Mouse (Mus musculus) heart, adult 2 months (tissue): ENCODE measurements around the gene Gstt1. TPM values are rescaled to one million over a fixed set of nuclear protein-coding genes. Genes with fewer than 3 reads are reported as not detected.
A peak's percentile ranks its signal among the peaks of the same experiment; 100 is the strongest.

Source experiments
- DNase-seq, 2 experiments: peaks; one replicate each; pipeline ENCODE4 v3.0.0; 2021
- H3K27ac ChIP-seq: fragments of 200-600 bp; 2 replicates; pipeline ENCODE4 v1.8.1; 2022
- H3K27me3 ChIP-seq: fragments of 200-500 bp; 2 replicates; pipeline ENCODE4 v1.6.1; 2012; ENCODE audit warnings: mild to moderate bottlenecking, low read length, inconsistent platforms, mixed read lengths; ENCODE audit not compliant: control insufficient read depth, insufficient read depth
- H3K36me3 ChIP-seq: fragments of 200-500 bp; 2 replicates; pipeline ENCODE4 v1.6.1; 2012; ENCODE audit warnings: low read length, inconsistent platforms; ENCODE audit not compliant: control insufficient read depth, insufficient read depth
- H3K4me1 ChIP-seq: fragments of 200-500 bp; 2 replicates; pipeline ENCODE4 v1.6.1; 2011; ENCODE audit warnings: low read length; ENCODE audit not compliant: control insufficient read depth, insufficient read depth
- H3K4me3 ChIP-seq: fragments of 200-600 bp; 2 replicates; pipeline ENCODE4 v1.8.1; 2022
- H3K79me2 ChIP-seq: fragments of 200-500 bp; replicated peaks from 2 replicates; pipeline ENCODE4 v1.6.1; 2012; ENCODE audit warnings: mild to moderate bottlenecking, inconsistent platforms, low read length, moderate library complexity, mixed read lengths; ENCODE audit not compliant: control insufficient read depth, insufficient read depth
- H3K9ac ChIP-seq: fragments of 200-500 bp; 2 replicates; pipeline ENCODE4 v1.6.1; 2012; ENCODE audit warnings: low read depth, mild to moderate bottlenecking, control low read depth, inconsistent platforms, low read length, mixed read lengths
- CTCF ChIP-seq: fragments of 200-600 bp; IDR thresholded peaks from 2 replicates; pipeline ENCODE4 v1.8.1; 2022; ENCODE audit warnings: antibody characterized with exemption, mild to moderate bottlenecking, moderate library complexity
- EP300 ChIP-seq: fragments of 200-500 bp; IDR thresholded peaks from 2 replicates; pipeline ENCODE4 v1.6.1; 2011; ENCODE audit warnings: low read depth, low read length, control low read depth; ENCODE audit not compliant: insufficient read depth
- POLR2A ChIP-seq: fragments of 200-500 bp; IDR thresholded peaks from 2 replicates; pipeline ENCODE4 v1.6.1; 2011; ENCODE audit warnings: mild to moderate bottlenecking, low read depth, low read length, control low read depth; ENCODE audit not compliant: insufficient read depth
- WGBS: fragments of 180-500 bp; shearing (Covaris S2); methylation state at CpG from one replicate; pipeline ENCODE4 v1.1.7; 2018; 5-methylcytosine and 5-hydroxymethylcytosine counted together
- intact Hi-C: fragments of 180-260 bp; cut with DNase I; formaldehyde crosslinking; loops from one replicate; pipeline ENCODE4 v1.15.1; 2025
- polyA plus RNA-seq: library from polyadenylated mRNA; depleted of rRNA; stranded (reverse); fragments of >200 nt; gene quantifications from 2 replicates; pipeline ENCODE4 v1.2.3, GENCODE M21; 2012
- total RNA-seq, 2 experiments: library from RNA; stranded (reverse); gene quantifications; 2 replicates each; pipeline ENCODE4 v1.2.3; 2021

The Gstt1 gene
- total and polyA plus RNA-seq, 3 experiments = 15.8 to 52.1 (median 16.8) TPM

DNA sequence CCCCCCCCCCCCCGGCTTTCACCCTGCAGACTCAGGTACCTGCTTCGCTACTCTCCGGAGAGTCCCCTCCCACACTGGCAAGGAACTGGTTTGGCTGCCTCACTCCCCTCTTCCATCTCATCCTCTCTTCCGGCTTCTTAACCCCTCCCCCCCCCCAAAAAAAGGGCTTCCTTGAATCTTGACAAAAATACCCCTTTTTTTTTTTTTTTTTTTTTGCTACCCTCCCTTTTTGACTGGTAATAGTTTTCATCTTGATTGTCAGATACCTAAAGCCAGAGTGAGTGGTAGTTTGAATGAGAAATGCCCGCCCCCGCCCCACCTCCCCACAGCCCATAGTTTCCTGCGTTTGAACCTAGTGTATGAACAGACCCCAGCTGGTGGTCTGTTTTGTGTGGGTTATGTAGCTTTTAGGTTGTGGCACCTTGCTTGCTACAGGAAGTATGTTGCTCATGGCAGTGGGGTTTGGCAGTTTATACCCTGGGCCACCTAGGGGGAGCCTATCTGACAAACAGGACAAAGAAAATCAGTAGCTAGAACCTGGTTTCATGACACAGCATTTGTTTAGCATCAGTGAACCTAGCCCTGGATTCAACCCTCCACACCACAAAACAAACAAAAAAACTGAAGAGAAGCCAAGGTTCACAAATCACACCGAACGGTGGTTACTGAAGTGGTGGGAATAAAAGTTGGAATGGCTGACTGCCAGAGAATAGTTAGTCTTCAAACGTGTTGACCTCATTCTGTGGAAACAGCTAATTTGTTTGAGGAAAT lies 37.6 kb upstream of the Gstt1 start:
- Histone ChIP-seq H3K27me3 (no peaks in the 10 kb centered on the region), H3K27ac (peak overlapping the region; percentile 81), H3K4me1 (peaks cover 2% of the 10 kb centered on the region), H3K4me3 (no peak overlapping the region), H3K9ac (peak overlapping the region; percentile 27; the same call in 1 of the 2 replicates), H3K79me2 (no peaks in the 10 kb centered on the region), H3K36me3 (no peaks in the 10 kb centered on the region)
- WGBS = 21% methylated on average over 10 of the region's 10 CpGs
- intact Hi-C loops = loop anchor here (2.0 kb wide), 1 partner anchor 17 kb away; no protein-coding TSS in a partner anchor
- no peak for DNase-seq
- no peak for TF ChIP-seq CTCF
- no peak for TF ChIP-seq EP300
- no peak for TF ChIP-seq POLR2A

GRCm38 (mm10) chr10:75835307-75835706 lies 36.9 kb upstream of the Gstt1 start:
- Histone ChIP-seq H3K9ac (peak overlapping the region; percentile 32; the same call in 1 of the 2 replicates), H3K4me3 (peak overlapping the region; percentile 48), H3K36me3 (no peaks in the 10 kb centered on the region), H3K4me1 (peaks cover 2% of the 10 kb centered on the region), H3K27me3 (no peaks in the 10 kb centered on the region), H3K79me2 (no peaks in the 10 kb centered on the region), H3K27ac (peak overlapping the region; percentile 81)
- TF ChIP-seq CTCF = no peak
- peak; percentile 95 for TF ChIP-seq POLR2A
- peak; percentile 88 for TF ChIP-seq EP300
- under 1% methylated on average over 10 of the region's 10 CpGs for WGBS
- DNase-seq = peak; percentile 74 to 79
- intact Hi-C loops = loop anchor here (2.0 kb wide), 1 partner anchor 17 kb away; no protein-coding TSS in a partner anchor

DNA sequence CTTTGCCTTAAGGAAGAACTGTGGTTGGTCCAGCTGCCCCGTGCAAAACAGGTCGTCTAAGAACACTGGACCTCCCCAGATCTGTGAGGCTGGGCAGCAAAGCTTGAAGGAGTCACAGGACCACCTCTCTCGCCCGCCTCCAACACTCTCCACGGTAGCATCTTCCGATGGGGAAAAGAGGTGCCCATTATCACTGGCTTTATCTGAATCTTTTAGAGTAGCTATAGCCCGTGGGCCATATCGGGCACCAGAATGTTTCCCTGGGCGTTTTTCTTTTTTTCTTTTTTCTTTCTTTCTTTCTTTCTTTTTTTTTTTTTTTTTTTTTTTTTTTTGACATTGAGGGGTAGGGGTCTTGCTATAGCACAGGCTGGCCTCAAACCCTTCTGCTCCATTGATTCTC lies 36.3 kb upstream of the Gstt1 start:
- WGBS = 14% methylated on average over 9 of the region's 9 CpGs
- intact Hi-C loops = loop anchor here (2.0 to 5.0 kb wide), 2 partner anchors 18 to 52 kb away; partner anchors contain the start of genes Gm20441 and Gstt3

DNA sequence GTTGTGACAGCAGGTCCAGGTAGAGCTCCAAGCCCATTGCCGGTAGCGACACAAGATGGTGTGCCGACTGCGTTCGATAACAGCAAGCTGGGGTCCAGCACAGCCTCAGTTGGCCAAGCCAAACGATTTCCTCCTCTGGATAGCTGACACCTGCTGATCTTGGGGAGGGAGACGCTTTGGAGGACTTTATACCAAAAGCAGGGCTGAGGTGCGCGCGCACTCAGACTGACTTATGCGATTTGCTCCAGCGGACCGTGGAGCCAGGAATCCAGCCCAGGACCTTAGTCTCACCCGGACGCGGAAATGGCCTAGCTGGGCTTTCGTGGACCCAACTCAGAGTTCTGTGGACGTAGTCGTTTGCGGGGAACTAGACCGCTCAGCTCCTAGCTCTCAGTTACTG lies 35.9 kb upstream of the Gstt1 start:
- under 1% methylated on average over 21 of the region's 21 CpGs for WGBS
- H3K79me2 ChIP-seq = no peaks in the 10 kb centered on the region
- H3K27me3 ChIP-seq = no peaks in the 10 kb centered on the region
- H3K36me3 ChIP-seq = no peaks in the 10 kb centered on the region
- no peak; the same call in 1 of the 2 replicates for TF ChIP-seq EP300
- TF ChIP-seq POLR2A = peak; percentile 91
- TF ChIP-seq CTCF = no peak
- peak overlapping the region; percentile 48 for H3K4me3 ChIP-seq
- peaks cover 2% of the 10 kb centered on the region for H3K4me1 ChIP-seq
- DNase-seq = peak; percentile 85 to 87
- intact Hi-C loops = loop anchor here (2.0 to 5.0 kb wide), 2 partner anchors 19 to 52 kb away; partner anchors contain the start of genes Gm20441 and Gstt3
- peak overlapping the region; percentile 81 for H3K27ac ChIP-seq
- peak overlapping the region; percentile 57 for H3K9ac ChIP-seq

More for the DNA sequence above, 36.3 kb upstream of the Gstt1 start:
- no peaks in the 10 kb centered on the region for H3K79me2 ChIP-seq
- H3K27me3 ChIP-seq = no peaks in the 10 kb centered on the region
- H3K36me3 ChIP-seq = no peaks in the 10 kb centered on the region
- H3K27ac ChIP-seq = peak overlapping the region; percentile 81
- peak overlapping the region; percentile 48 for H3K4me3 ChIP-seq
- H3K9ac ChIP-seq = peak overlapping the region; percentile 57
- no peak for DNase-seq
- TF ChIP-seq EP300 (no peak), POLR2A (no peak), CTCF (no peak)
- peaks cover 2% of the 10 kb centered on the region for H3K4me1 ChIP-seq

DNA sequence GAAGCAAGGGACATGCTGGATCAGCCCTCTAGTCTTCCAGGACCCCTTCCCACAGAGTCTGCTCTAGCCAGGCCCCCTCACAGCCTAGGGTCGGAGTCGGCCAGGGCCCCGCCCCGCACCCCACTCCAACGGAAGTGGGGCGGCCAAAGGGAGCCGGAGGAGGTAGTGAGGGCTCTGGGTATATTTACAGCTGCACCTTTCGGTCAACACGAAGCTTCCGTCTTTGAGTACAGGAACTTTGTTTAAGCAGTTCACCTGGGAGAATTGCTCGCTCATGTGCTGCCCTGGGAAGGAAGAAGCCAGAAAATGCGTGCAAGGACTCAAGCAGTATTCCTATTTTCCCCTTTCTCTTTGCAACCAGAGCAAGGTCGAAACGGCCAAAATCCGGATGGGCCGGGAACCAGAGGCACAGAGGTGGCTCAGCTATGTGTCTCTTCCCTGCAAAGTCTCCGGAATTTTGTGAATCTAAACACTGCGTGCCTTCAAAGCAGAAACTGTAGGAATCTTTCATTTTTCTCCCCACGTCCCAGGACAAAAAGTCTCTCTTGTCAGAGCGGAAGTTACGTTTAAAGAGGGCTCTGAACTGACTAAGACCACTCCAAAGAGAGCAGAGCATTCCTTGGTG lies 35.2 kb upstream of the Gstt1 start:
- TF ChIP-seq EP300 (no peak), POLR2A (no peak)
- H3K27ac ChIP-seq = peak overlapping the region; percentile 81
- peak; percentile 51 to 61 for DNase-seq
- WGBS = 21% methylated on average over 21 of the region's 21 CpGs
- peak overlapping the region; percentile 57 for H3K9ac ChIP-seq
- H3K79me2 ChIP-seq = no peaks in the 10 kb centered on the region
- intact Hi-C loops = loop anchor here (2.0 to 5.0 kb wide), 3 partner anchors 19 to 51 kb away; partner anchors contain the start of genes Gm20441 and Gstt3
- peaks cover 4% of the 10 kb centered on the region for H3K4me1 ChIP-seq
- H3K27me3 ChIP-seq = no peaks in the 10 kb centered on the region
- no peaks in the 10 kb centered on the region for H3K36me3 ChIP-seq
- H3K4me3 ChIP-seq = peak overlapping the region; percentile 48
